Mouse (Mus musculus) G1E (cell line): ENCODE data around the gene Sec24d. TPM values are rescaled to one million over a fixed set of nuclear protein-coding genes. Genes with fewer than 3 reads are reported as not detected.

Experiments used
- ATAC-seq: 2 replicates; pipeline ENCODE4 v1.8.0; 2016; ENCODE audit warnings: mild to moderate bottlenecking; ENCODE audit not compliant: insufficient number of reproducible peaks, poor library complexity, low FRiP score, severe bottlenecking; ENCODE audit errors: extremely low read depth
- DNase-seq: peaks from one replicate; pipeline ENCODE4 v3.0.0; 2012; ENCODE audit warnings: low spot score
- H3K27me3 ChIP-seq: 2 replicates; pipeline ENCODE4 v1.6.1; 2012; ENCODE audit warnings: mild to moderate bottlenecking, low read length, inconsistent platforms; ENCODE audit not compliant: insufficient read depth
- H3K36me3 ChIP-seq: replicated peaks from 2 replicates; pipeline ENCODE3; 2012; ENCODE audit warnings: mild to moderate bottlenecking, inconsistent platforms
- H3K4me1 ChIP-seq: 2 replicates; pipeline ENCODE4 v1.6.1; 2012; ENCODE audit warnings: low read depth, low read length, inconsistent platforms, mixed read lengths; ENCODE audit not compliant: insufficient read depth
- H3K4me3 ChIP-seq: 2 replicates; pipeline ENCODE4 v1.5.1; 2012; ENCODE audit warnings: low read depth, mild to moderate bottlenecking, inconsistent platforms, low read length, moderate library complexity, mixed read lengths
- H3K9me3 ChIP-seq: replicated peaks from 2 replicates; pipeline ENCODE4 v1.6.1; 2012; ENCODE audit warnings: inconsistent platforms
- CTCF ChIP-seq: IDR thresholded peaks from 2 replicates; pipeline ENCODE4 v1.5.1; 2012; ENCODE audit warnings: low read depth, low read length, inconsistent platforms, mixed read lengths
- GATA1 ChIP-seq: IDR thresholded peaks from 2 replicates; pipeline ENCODE4 v1.6.1; 2012; ENCODE audit warnings: borderline replicate concordance, low read length, inconsistent platforms, mixed read lengths
- GATA2 ChIP-seq: IDR thresholded peaks from 2 replicates; pipeline ENCODE4 v1.6.1; 2012; ENCODE audit warnings: low read depth, low read length, inconsistent platforms, borderline replicate concordance
- POLR2AphosphoS5 ChIP-seq: IDR thresholded peaks from 2 replicates; pipeline ENCODE4 v1.6.1; 2012; ENCODE audit warnings: low read depth, low read length, inconsistent platforms; ENCODE audit not compliant: insufficient replicate concordance
- TAL1 ChIP-seq: conservative IDR thresholded peaks from 2 replicates; pipeline ENCODE4 v1.6.1; 2012; ENCODE audit warnings: low read depth, low read length, inconsistent platforms, mixed read lengths
- polyA plus RNA-seq: library from polyadenylated mRNA; stranded (reverse); fragments of >175 nt; gene quantifications from 2 replicates; pipeline ENCODE4 v1.2.3, GENCODE M21; 2012
- total RNA-seq, 2 experiments: library from RNA; stranded (forward) in 1 of 2; stranded (reverse) in 1 of 2; fragments of 200-1000 nt in 1 of 2; fragments of >200 nt in 1 of 2; fragmentation: Nextera tagmentation in 1 of 2; gene quantifications; 2 replicates each; pipeline ENCODE4 v1.2.3; 2014 to 2017

Gene Sec24d
- total and polyA plus RNA-seq, 3 experiments = 0.49 TPM; not detected in 2

DNA sequence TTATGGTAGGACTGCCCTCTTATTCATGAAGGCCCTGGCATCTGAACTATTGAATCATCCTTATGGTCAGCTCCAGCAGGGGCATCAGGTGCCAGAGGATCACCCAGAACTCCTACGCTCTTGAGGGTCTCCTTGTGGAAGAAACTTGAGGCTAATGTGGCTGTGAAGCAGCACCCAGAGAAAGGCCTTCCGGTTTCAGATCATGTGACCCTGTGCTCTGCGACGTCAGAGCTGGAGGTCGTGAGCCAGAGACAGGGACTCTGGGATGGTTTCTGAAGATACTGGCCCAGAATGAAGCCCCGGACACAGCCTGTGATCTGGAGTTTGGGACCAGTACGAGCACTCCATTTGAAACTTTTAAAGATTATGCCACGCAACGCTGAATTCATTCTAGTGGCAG, 53.1 kb downstream of the Sec24d start:
- DNase-seq (no peak), ATAC-seq (no peak)
- H3K4me3 ChIP-seq = no peak overlapping the region
- TF ChIP-seq GATA2 (no peak), CTCF (no peak), GATA1 (no peak), TAL1 (no peak), POLR2AphosphoS5 (no peak)
- H3K9me3 ChIP-seq = no peaks in the 10 kb centered on the region
- H3K36me3 ChIP-seq = no peaks in the 10 kb centered on the region
- 0 out of 2 replicates have a peak, but pooled peaks cover 3% of the 10 kb centered on the region for H3K27me3 ChIP-seq
- no peaks in the 10 kb centered on the region for H3K4me1 ChIP-seq

DNA sequence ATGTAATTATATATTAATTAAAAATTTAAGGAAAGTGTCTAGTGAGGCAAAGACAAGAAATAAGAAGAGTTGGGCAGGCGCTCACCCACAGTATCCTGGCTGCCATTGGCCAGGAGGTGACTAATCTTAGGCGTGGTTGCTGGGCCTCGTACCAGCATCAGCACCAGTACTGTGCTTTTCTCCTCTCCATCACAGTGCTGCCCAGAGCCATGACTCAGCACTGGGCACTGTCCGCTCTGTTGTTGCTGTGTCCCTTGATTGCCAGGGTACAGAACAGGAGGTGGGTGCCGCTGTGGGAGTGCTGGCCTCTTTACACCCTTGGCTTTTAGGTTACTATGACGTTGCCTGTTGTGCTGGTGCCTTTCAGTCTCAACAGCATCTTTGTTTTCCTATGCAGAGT, 54.4 kb downstream of the Sec24d start:
- H3K9me3 ChIP-seq = no peaks in the 10 kb centered on the region
- no peaks in the 10 kb centered on the region for H3K36me3 ChIP-seq
- DNase-seq (no peak), ATAC-seq (no peak)
- 0 out of 2 replicates have a peak, but pooled peaks cover 3% of the 10 kb centered on the region for H3K27me3 ChIP-seq
- TF ChIP-seq GATA1 (no peak), POLR2AphosphoS5 (no peak), CTCF (no peak), GATA2 (no peak), TAL1 (no peak)
- H3K4me3 ChIP-seq = no peak overlapping the region
- no peaks in the 10 kb centered on the region for H3K4me1 ChIP-seq

DNA sequence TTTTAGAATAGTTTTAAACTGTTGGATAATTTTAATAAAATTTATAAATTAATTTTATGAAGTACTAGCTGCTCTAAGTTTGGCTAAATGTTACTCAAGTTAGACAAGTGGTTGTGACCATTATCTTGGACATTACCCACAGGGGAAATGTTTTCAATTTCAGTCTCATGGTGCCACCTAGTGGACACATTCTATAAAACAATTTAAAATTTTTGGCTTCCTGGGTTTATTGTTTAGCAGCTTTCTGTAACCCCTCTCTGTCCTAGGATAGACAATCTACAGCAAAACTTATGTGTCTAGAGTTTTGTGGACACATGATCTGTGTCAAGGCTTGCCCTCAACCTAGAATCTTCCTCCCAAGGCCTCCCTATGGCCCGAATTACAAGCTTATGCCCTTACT, 54.9 kb downstream of the Sec24d start:
- DNase-seq = peak; percentile 16
- H3K9me3 ChIP-seq = no peaks in the 10 kb centered on the region
- H3K4me3 ChIP-seq = no peak overlapping the region
- 0 out of 2 replicates have a peak, but pooled peaks cover 3% of the 10 kb centered on the region for H3K27me3 ChIP-seq
- ATAC-seq = peak; percentile 28; the same call in 1 of the 2 replicates
- H3K4me1 ChIP-seq = no peaks in the 10 kb centered on the region
- TF ChIP-seq CTCF (no peak), TAL1 (no peak), GATA1 (no peak), POLR2AphosphoS5 (no peak), GATA2 (no peak)
- H3K36me3 ChIP-seq = no peaks in the 10 kb centered on the region

- ATAC-seq (no peak), DNase-seq (no peak)
- Histone ChIP-seq H3K36me3 (no peaks in the 10 kb centered on the region), H3K4me3 (no peak overlapping the region), H3K9me3 (no peaks in the 10 kb centered on the region), H3K4me1 (no peaks in the 10 kb centered on the region), H3K27me3 (0 out of 2 replicates have a peak, but pooled peaks cover 3% of the 10 kb centered on the region)
- TF ChIP-seq GATA1 = no peak
- TF ChIP-seq POLR2AphosphoS5 = no peak
- TF ChIP-seq CTCF = no peak
- no peak for TF ChIP-seq GATA2
- no peak for TF ChIP-seq TAL1
Measured at GRCm38 (mm10) chr3:123324326-123324725, 57.1 kb downstream of the Sec24d start.

- Histone ChIP-seq H3K4me3 (no peak overlapping the region), H3K36me3 (no peaks in the 10 kb centered on the region), H3K9me3 (no peaks in the 10 kb centered on the region), H3K4me1 (no peaks in the 10 kb centered on the region), H3K27me3 (no peaks in the 10 kb centered on the region)
- TF ChIP-seq GATA2 = no peak
- no peak for TF ChIP-seq CTCF
- TF ChIP-seq TAL1 = no peak
- TF ChIP-seq GATA1 = no peak
- no peak for TF ChIP-seq POLR2AphosphoS5
- DNase-seq (no peak), ATAC-seq (no peak)
Measured at GRCm38 (mm10) chr3:123329251-123329650, 62.0 kb downstream of the Sec24d start.

DNA sequence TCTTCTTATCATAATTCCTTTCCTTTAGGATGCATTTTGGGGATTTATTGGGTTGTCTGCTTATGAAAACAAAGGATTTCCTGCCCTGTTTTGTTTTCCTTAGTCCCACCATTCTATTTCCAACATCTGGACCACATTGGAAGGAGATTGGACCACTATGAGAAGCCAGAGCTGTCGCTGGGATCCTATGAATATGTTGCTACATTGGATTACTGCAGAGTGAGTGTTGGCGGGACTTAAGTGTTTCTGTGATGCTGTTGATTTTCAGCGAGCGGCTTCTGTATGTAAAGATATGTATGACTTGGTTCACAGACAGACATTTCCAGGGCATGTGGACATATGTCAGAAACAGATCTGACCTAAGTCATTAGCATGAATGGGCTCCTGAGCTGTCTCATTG, 63.0 kb downstream of the Sec24d start:
- no peak for ATAC-seq
- TF ChIP-seq TAL1 = no peak
- TF ChIP-seq GATA2 = no peak
- TF ChIP-seq GATA1 = no peak
- no peak for TF ChIP-seq CTCF
- no peak for TF ChIP-seq POLR2AphosphoS5

More for the DNA sequence above, 63.0 kb downstream of the Sec24d start:
- Histone ChIP-seq H3K27me3 (no peaks in the 10 kb centered on the region), H3K4me1 (no peaks in the 10 kb centered on the region), H3K9me3 (no peaks in the 10 kb centered on the region), H3K36me3 (no peaks in the 10 kb centered on the region), H3K4me3 (no peak overlapping the region)
- no peak for DNase-seq
